Mouse (Mus musculus) ES-E14 (cell line): Measurements from ENCODE around the gene Ldlrad3. TPM values are rescaled to one million over a fixed set of nuclear protein-coding genes. Genes with fewer than 3 reads are reported as not detected.

ENCODE experiments used
- DNase-seq: peaks from one replicate; pipeline ENCODE4 v3.0.0-alpha.2; 2013; ENCODE audit warnings: low read depth, low spot score
- H3K27ac ChIP-seq: 2 replicates; pipeline ENCODE4 v1.5.1; 2012; ENCODE audit warnings: low read depth, mild to moderate bottlenecking, low read length, moderate library complexity, mixed read lengths; ENCODE audit not compliant: poor library complexity, insufficient read depth, severe bottlenecking
- H3K36me3 ChIP-seq: 2 replicates; pipeline ENCODE4 v1.6.1; 2012; ENCODE audit warnings: mild to moderate bottlenecking, low read length, moderate library complexity, mixed read lengths; ENCODE audit not compliant: control insufficient read depth, poor library complexity, insufficient read depth, severe bottlenecking
- H3K4me1 ChIP-seq, 2 experiments: fragments of 150-350 bp in 1 of 2; sonication (generic) in 1 of 2; 2 replicates each; pipeline ENCODE4 v1.6.1; 2012; ENCODE audit warnings: low read length in 2 of 2, mild to moderate bottlenecking in 1 of 2, mixed read lengths in 1 of 2; ENCODE audit not compliant: control insufficient read depth in 2 of 2, insufficient read depth in 2 of 2, poor library complexity in 1 of 2
- H3K4me3 ChIP-seq, 2 experiments: fragments of 150-350 bp in 1 of 2; sonication (generic) in 1 of 2; 2 replicates each; pipeline ENCODE4 v1.5.1; 2012; ENCODE audit warnings: low read length in 2 of 2, low read depth in 1 of 2, mild to moderate bottlenecking in 1 of 2, mixed read lengths in 1 of 2; ENCODE audit not compliant: insufficient read depth in 1 of 2, poor library complexity in 1 of 2, severe bottlenecking in 1 of 2
- H3K9ac ChIP-seq: 2 replicates; pipeline ENCODE4 v1.6.1; 2012; ENCODE audit warnings: low read depth, mild to moderate bottlenecking, low read length, mixed read lengths; ENCODE audit not compliant: poor library complexity, insufficient read depth, severe bottlenecking
- H3K9me3 ChIP-seq: fragments of 150-350 bp; sonication (generic); 2 replicates; pipeline ENCODE4 v1.6.1; 2012; ENCODE audit warnings: low read depth, mild to moderate bottlenecking, low read length; ENCODE audit not compliant: control insufficient read depth, insufficient read depth
- CHD2 ChIP-seq: IDR thresholded peaks from 2 replicates; pipeline ENCODE4 v1.6.1; 2014; ENCODE audit warnings: mild to moderate bottlenecking, low read depth, low read length, inconsistent platforms
- HCFC1 ChIP-seq: IDR thresholded peaks from 2 replicates; pipeline ENCODE4 v1.6.1; 2012; ENCODE audit warnings: low read length, inconsistent platforms, borderline replicate concordance; ENCODE audit not compliant: insufficient read depth
- MAFK ChIP-seq: IDR thresholded peaks from 2 replicates; pipeline ENCODE4 v1.6.1; 2014; ENCODE audit warnings: mild to moderate bottlenecking, low read depth, low read length, inconsistent platforms; ENCODE audit not compliant: insufficient read depth
- ZC3H11A ChIP-seq: IDR thresholded peaks from 2 replicates; pipeline ENCODE4 v1.6.1; 2012; ENCODE audit warnings: low read depth, mild to moderate bottlenecking, inconsistent platforms, low read length, borderline replicate concordance
- ZNF384 ChIP-seq: IDR thresholded peaks from 2 replicates; pipeline ENCODE4 v1.6.1; 2012; ENCODE audit warnings: low read depth, low read length, inconsistent platforms
- in situ Hi-C, 2 experiments: fragments of 600-800 bp; cut with MboI; formaldehyde crosslinking; loops; one replicate each; pipeline ENCODE4 v1.15.1; 2025; ENCODE audit warnings: low sequenced_read_pairs in 2 of 2, inconsistent platforms in 1 of 2; ENCODE audit not compliant: unreplicated experiment in 2 of 2
- total RNA-seq: library from RNA; depleted of rRNA; stranded (reverse); fragments of 300-350 nt; gene quantifications from 2 replicates; pipeline ENCODE4 v1.2.3, GENCODE M21; 2012

Ldlrad3 gene
- total RNA-seq, 1 experiment = 27.1 TPM

- in situ Hi-C loops = no loop called here
- Histone ChIP-seq H3K4me1 (peaks cover 3 to 20% of the 10 kb centered on the region in 2 experiments; a peak in 3 of 4 replicates), H3K4me3 (no peak overlapping the region), H3K9me3 (no peaks in the 10 kb centered on the region), H3K36me3 (no peaks in the 10 kb centered on the region; the same call in 1 of the 2 replicates), H3K9ac (no peak overlapping the region), H3K27ac (no peak overlapping the region)
- DNase-seq = no peak
- no peak for TF ChIP-seq MAFK
- no peak for TF ChIP-seq ZNF384
- TF ChIP-seq CHD2 = no peak
- TF ChIP-seq ZC3H11A = no peak
- no peak for TF ChIP-seq HCFC1
Measured at GRCm38 (mm10) chr2:102172458-102172857, 13.7 kb downstream of the Ldlrad3 start.

GRCm38 (mm10) chr2:102166550-102167325 lies 19.4 kb downstream of the Ldlrad3 start:
- peak; percentile 66 for DNase-seq
- Histone ChIP-seq H3K9ac (peak overlapping the region; percentile 32; the same call in 1 of the 2 replicates), H3K27ac (peak overlapping the region; percentile 49; the same call in 1 of the 2 replicates), H3K9me3 (no peaks in the 10 kb centered on the region), H3K4me3 (peak overlapping the region; percentile 28 to 47), H3K4me1 (peaks cover 5 to 33% of the 10 kb centered on the region in 2 experiments; a peak in 3 of 4 replicates), H3K36me3 (no peaks in the 10 kb centered on the region; the same call in 1 of the 2 replicates)
- in situ Hi-C loops = no loop called here
- TF ChIP-seq HCFC1 (no peak), ZC3H11A (no peak), ZNF384 (no peak), MAFK (no peak), CHD2 (no peak)

- DNase-seq = no peak
- H3K9ac ChIP-seq = no peak overlapping the region
- no peak overlapping the region for H3K4me3 ChIP-seq
- peaks cover 5 to 22% of the 10 kb centered on the region in 2 experiments; a peak in 3 of 4 replicates for H3K4me1 ChIP-seq
- in situ Hi-C loops = no loop called here
- peaks cover 7% of the 10 kb centered on the region; the same call in 1 of the 2 replicates for H3K36me3 ChIP-seq
- TF ChIP-seq ZNF384 (no peak), CHD2 (no peak), MAFK (no peak), ZC3H11A (no peak), HCFC1 (no peak)
- no peaks in the 10 kb centered on the region for H3K9me3 ChIP-seq
- H3K27ac ChIP-seq = no peak overlapping the region
Measured at GRCm38 (mm10) chr2:102163106-102163505, 23.1 kb downstream of the Ldlrad3 start.

- H3K9ac ChIP-seq = no peak overlapping the region
- H3K4me3 ChIP-seq = no peak overlapping the region
- in situ Hi-C loops = no loop called here
- no peaks in the 10 kb centered on the region for H3K9me3 ChIP-seq
- peaks cover 3 to 14% of the 10 kb centered on the region in 2 experiments; a peak in 2 of 4 replicates for H3K4me1 ChIP-seq
- H3K36me3 ChIP-seq = peaks cover 7% of the 10 kb centered on the region; the same call in 1 of the 2 replicates
- TF ChIP-seq CHD2 = no peak
- DNase-seq = no peak
- H3K27ac ChIP-seq = no peak overlapping the region
Measured at GRCm38 (mm10) chr2:102157555-102157954, 28.6 kb downstream of the Ldlrad3 start.

GRCm38 (mm10) chr2:102157010-102157409 lies 29.2 kb downstream of the Ldlrad3 start:
- in situ Hi-C loops = no loop called here
- no peak overlapping the region for H3K27ac ChIP-seq
- H3K9ac ChIP-seq = no peak overlapping the region
- peaks cover 3 to 14% of the 10 kb centered on the region in 2 experiments; a peak in 2 of 4 replicates for H3K4me1 ChIP-seq
- TF ChIP-seq HCFC1 (no peak), ZNF384 (no peak), MAFK (no peak), ZC3H11A (no peak), CHD2 (no peak)
- H3K4me3 ChIP-seq = no peak overlapping the region
- no peaks in the 10 kb centered on the region for H3K9me3 ChIP-seq
- peaks cover 7% of the 10 kb centered on the region; the same call in 1 of the 2 replicates for H3K36me3 ChIP-seq
- DNase-seq = no peak
